Mouse (Mus musculus): ENCODE measurements around the gene Depdc5. TPM values are rescaled to one million over a fixed set of nuclear protein-coding genes. Genes with fewer than 3 reads are reported as not detected.
A peak's percentile ranks its signal among the peaks of the same experiment; 100 is the strongest.
"Not testable (repeated sequence)": the region's sequence is repeated elsewhere in the genome, so short reads cannot be mapped to it uniquely, and the experiment has no call there.

The Depdc5 gene
- 10 to 100 TPM; 57.2 to 57.9 TPM for total RNA-seq (2021)

GRCm38 (mm10) chr5:32863253-32864228 is at the start of gene Depdc5:
Gene Depdc5 (plus strand): TSS chr5:32863701.
- peak; percentile 82 to 97 for DNase-seq (ENCODE audit: extremely low spot score in 1 of 2, low spot score in 2 of 2)
- intact Hi-C loops (cut with DNase I), result no loop called here

- intact Hi-C loops (cut with DNase I), result no loop called here
Observed at GRCm38 (mm10) chr5:32815396-32815795, 48.1 kb upstream of the Depdc5 start.

GRCm38 (mm10) chr5:32820471-32820870 is 43.0 kb upstream of the Depdc5 start:
- intact Hi-C loops (cut with DNase I), result no loop called here
- DNase-seq (ENCODE audit: extremely low spot score in 1 of 2, low spot score in 2 of 2), result peak in 1 of 2 experiments; percentile 17

More at GRCm38 (mm10) chr5:32815396-32815795, 48.1 kb upstream of the Depdc5 start:
- DNase-seq (ENCODE audit: extremely low spot score in 1 of 2, low spot score in 2 of 2), result no peak

GRCm38 (mm10) chr5:32827009-32827408 is 36.5 kb upstream of the Depdc5 start, which contains the start of gene Gm20671:
Gene Gm20671 (minus strand): TSS chr5:32827109.
- intact Hi-C loops (cut with DNase I), result no loop called here

GRCm38 (mm10) chr5:32828766-32829165 is 34.7 kb upstream of the Depdc5 start:
- DNase-seq (ENCODE audit: extremely low spot score in 1 of 2, low spot score in 2 of 2); intact Hi-C loops (cut with DNase I): not testable (repeated sequence)

More at GRCm38 (mm10) chr5:32827009-32827408, 36.5 kb upstream of the Depdc5 start, which contains the start of gene Gm20671:
- no peak for DNase-seq (ENCODE audit: extremely low spot score in 1 of 2, low spot score in 2 of 2)

- intact Hi-C loops (cut with DNase I), result no loop called here
- DNase-seq (ENCODE audit: extremely low spot score in 1 of 2, low spot score in 2 of 2), result no peak
Observed at GRCm38 (mm10) chr5:32830054-32830453, 33.4 kb upstream of the Depdc5 start.

- DNase-seq (ENCODE audit: extremely low spot score in 1 of 2, low spot score in 2 of 2), result no peak
- intact Hi-C loops (cut with DNase I), result no loop called here
Observed at GRCm38 (mm10) chr5:32834497-32834896, 29.0 kb upstream of the Depdc5 start.

- DNase-seq (ENCODE audit: extremely low spot score in 1 of 2, low spot score in 2 of 2), result no peak
- intact Hi-C loops (cut with DNase I), result no loop called here
Observed at GRCm38 (mm10) chr5:32836976-32837375, 26.5 kb upstream of the Depdc5 start.

GRCm38 (mm10) chr5:32840029-32840428 is 23.5 kb upstream of the Depdc5 start:
- DNase-seq (ENCODE audit: extremely low spot score in 1 of 2, low spot score in 2 of 2), result no peak
- intact Hi-C loops (cut with DNase I), result no loop called here

GRCm38 (mm10) chr5:32849178-32849577 is 14.3 kb upstream of the Depdc5 start:
- DNase-seq (ENCODE audit: extremely low spot score in 1 of 2, low spot score in 2 of 2), result no peak
- intact Hi-C loops (cut with DNase I), result no loop called here

- DNase-seq (ENCODE audit: extremely low spot score in 1 of 2, low spot score in 2 of 2); intact Hi-C loops (cut with DNase I): not testable (repeated sequence)
Observed at GRCm38 (mm10) chr5:32849580-32849979, 13.9 kb upstream of the Depdc5 start.

GRCm38 (mm10) chr5:32852026-32852425 is 11.5 kb upstream of the Depdc5 start:
- no peak for DNase-seq (ENCODE audit: extremely low spot score in 1 of 2, low spot score in 2 of 2)
- intact Hi-C loops (cut with DNase I), result loop anchor here (10.0 kb wide), 1 partner anchor 137 kb away; no protein-coding TSS in a partner anchor

- intact Hi-C loops (cut with DNase I), result loop anchor here (10.0 kb wide), 1 partner anchor 139 kb away; no protein-coding TSS in a partner anchor
- peak; percentile 98 to 99 for DNase-seq (ENCODE audit: extremely low spot score in 1 of 2, low spot score in 2 of 2)
Observed at GRCm38 (mm10) chr5:32853731-32854507, 9.6 kb upstream of the Depdc5 start, which contains the start of gene Prr14l. Gene Prr14l (minus strand): TSS chr5:32854256.

GRCm38 (mm10) chr5:32854818-32855217 is 8.7 kb upstream of the Depdc5 start:
- intact Hi-C loops (cut with DNase I), result loop anchor here (10.0 kb wide), 1 partner anchor 140 kb away; no protein-coding TSS in a partner anchor

GRCm38 (mm10) chr5:32855274-32855673 is 8.2 kb upstream of the Depdc5 start:
- intact Hi-C loops (cut with DNase I), result loop anchor here (10.0 kb wide), 1 partner anchor 140 kb away; no protein-coding TSS in a partner anchor
- not testable (repeated sequence) for DNase-seq (ENCODE audit: extremely low spot score in 1 of 2, low spot score in 2 of 2)

More at GRCm38 (mm10) chr5:32854818-32855217, 8.7 kb upstream of the Depdc5 start:
- no peak for DNase-seq (ENCODE audit: extremely low spot score in 1 of 2, low spot score in 2 of 2)

- intact Hi-C loops (cut with DNase I), result loop anchor here (10.0 kb wide), 1 partner anchor 143 kb away; no protein-coding TSS in a partner anchor
- peak; percentile 45 to 46 for DNase-seq (ENCODE audit: extremely low spot score in 1 of 2, low spot score in 2 of 2)
Observed at GRCm38 (mm10) chr5:32857781-32858220, 5.7 kb upstream of the Depdc5 start.

GRCm38 (mm10) chr5:32861082-32861481 is 2.4 kb upstream of the Depdc5 start:
- no peak for DNase-seq (ENCODE audit: extremely low spot score in 1 of 2, low spot score in 2 of 2)
- intact Hi-C loops (cut with DNase I), result no loop called here

- no peak for DNase-seq (ENCODE audit: extremely low spot score in 1 of 2, low spot score in 2 of 2)
- intact Hi-C loops (cut with DNase I), result no loop called here
Observed at GRCm38 (mm10) chr5:32862469-32863132, 900 bp upstream of the Depdc5 start.
